Mouse (Mus musculus): ENCODE data around the gene Rasgef1c. TPM values are rescaled to one million over a fixed set of nuclear protein-coding genes. Genes with fewer than 3 reads are reported as not detected.

The Rasgef1c gene
- polyA plus RNA-seq (2016; fragmentation: Nextera tagmentation; extraction: Ambion mirVana), result 0.19 and 0.87 TPM in 2 replicates

- peak within 1 kb of the TSS; percentile 51; the same call in 1 of the 2 replicates for H3K27ac ChIP-seq (replicated peaks)
- H3K9me3 ChIP-seq, result peaks cover 6% of the 10 kb centered on the region; the same call in 1 of the 2 replicates
- H3K36me3 ChIP-seq (replicated peaks), result no peaks in the 10 kb centered on the region
- 3% methylated on average over 99 of the region's 99 CpGs for WGBS
- H3K27me3 ChIP-seq (replicated peaks; ENCODE audit: low read depth, poor library complexity, severe bottlenecking), result peaks cover 53% of the 10 kb centered on the region
- H3K4me1 ChIP-seq, result peaks cover 12% of the 10 kb centered on the region
- H3K4me3 ChIP-seq, result peak within 1 kb of the TSS; percentile 75
- peak; percentile 83 for DNase-seq (ENCODE audit: low spot score)
These were observed at the start of gene Rasgef1c for GRCm38 (mm10) chr11:49901659-49902458. Gene Rasgef1c, plus strand, starts transcription at chr11:49901835.

- H3K36me3 ChIP-seq (replicated peaks), result peaks cover 24% of the 10 kb centered on the region
- H3K27me3 ChIP-seq (replicated peaks; ENCODE audit: low read depth, poor library complexity, severe bottlenecking), result no peaks in the 10 kb centered on the region
- H3K4me3 ChIP-seq, result no peak overlapping the region
- no peak overlapping the region for H3K27ac ChIP-seq (replicated peaks)
- no peaks in the 10 kb centered on the region for H3K9me3 ChIP-seq
- WGBS, result 86% methylated on average over 5 of the region's 5 CpGs
- DNase-seq (ENCODE audit: low spot score), result no peak
- no peaks in the 10 kb centered on the region for H3K4me1 ChIP-seq
These were observed 46.5 kb upstream of the Rasgef1c start for GRCm38 (mm10) chr11:49855144-49855543.

DNA sequence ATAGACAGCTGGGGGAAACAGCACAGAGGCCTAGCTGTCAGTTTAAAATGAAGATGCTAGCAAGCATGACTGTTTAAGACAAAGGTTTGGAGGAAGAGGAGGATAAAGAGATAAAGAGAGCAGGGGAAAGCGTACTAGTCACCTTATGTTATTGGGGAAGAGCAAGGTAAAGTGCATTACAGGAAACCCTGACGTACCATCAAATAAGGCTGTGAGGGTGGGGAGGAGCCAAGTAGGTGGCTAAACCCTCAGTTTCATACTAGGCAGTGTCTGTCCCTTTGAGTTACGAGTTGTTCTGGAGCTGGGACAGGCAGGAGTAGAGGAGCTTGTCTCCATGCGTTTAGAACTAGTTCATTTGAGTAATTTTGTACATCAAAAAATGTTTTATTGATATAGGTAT lies 40.5 kb upstream of the Rasgef1c start:
- H3K27me3 ChIP-seq (replicated peaks; ENCODE audit: low read depth, poor library complexity, severe bottlenecking), result no peaks in the 10 kb centered on the region
- 89% methylated on average over 4 of the region's 4 CpGs for WGBS
- peaks cover 21% of the 10 kb centered on the region for H3K36me3 ChIP-seq (replicated peaks)
- H3K9me3 ChIP-seq, result no peaks in the 10 kb centered on the region
- no peaks in the 10 kb centered on the region for H3K4me1 ChIP-seq
- no peak for DNase-seq (ENCODE audit: low spot score)
- no peak overlapping the region for H3K4me3 ChIP-seq
- no peak overlapping the region for H3K27ac ChIP-seq (replicated peaks)

GRCm38 (mm10) chr11:49863926-49864325 lies 37.7 kb upstream of the Rasgef1c start:
- H3K4me3 ChIP-seq, result no peak overlapping the region
- no peak overlapping the region for H3K27ac ChIP-seq (replicated peaks)
- no peaks in the 10 kb centered on the region for H3K4me1 ChIP-seq
- peaks cover 25% of the 10 kb centered on the region for H3K36me3 ChIP-seq (replicated peaks)
- no peaks in the 10 kb centered on the region for H3K27me3 ChIP-seq (replicated peaks; ENCODE audit: low read depth, poor library complexity, severe bottlenecking)
- no peaks in the 10 kb centered on the region for H3K9me3 ChIP-seq
- no peak for DNase-seq (ENCODE audit: low spot score)

- Histone ChIP-seq H3K9me3 (no peaks in the 10 kb centered on the region), H3K36me3 (replicated peaks) (peaks cover 44% of the 10 kb centered on the region), H3K27me3 (replicated peaks; ENCODE audit: low read depth, poor library complexity, severe bottlenecking) (no peaks in the 10 kb centered on the region), H3K4me3 (no peak overlapping the region), H3K27ac (replicated peaks) (no peak overlapping the region), H3K4me1 (no peaks in the 10 kb centered on the region)
- no peak for DNase-seq (ENCODE audit: low spot score)
- 91% methylated on average over 5 of the region's 5 CpGs for WGBS
These were observed 34.3 kb upstream of the Rasgef1c start for GRCm38 (mm10) chr11:49867320-49867719.

- Histone ChIP-seq H3K27me3 (replicated peaks; ENCODE audit: low read depth, poor library complexity, severe bottlenecking) (no peaks in the 10 kb centered on the region), H3K9me3 (no peaks in the 10 kb centered on the region), H3K4me3 (no peak overlapping the region), H3K27ac (replicated peaks) (no peak overlapping the region), H3K4me1 (no peaks in the 10 kb centered on the region), H3K36me3 (replicated peaks) (peaks cover 55% of the 10 kb centered on the region)
- DNase-seq (ENCODE audit: low spot score), result peak; percentile 56
These were observed 31.9 kb upstream of the Rasgef1c start for GRCm38 (mm10) chr11:49869762-49870161.

- no peaks in the 10 kb centered on the region for H3K9me3 ChIP-seq
- no peak overlapping the region for H3K27ac ChIP-seq (replicated peaks)
- no peak overlapping the region for H3K4me3 ChIP-seq
- no peaks in the 10 kb centered on the region for H3K27me3 ChIP-seq (replicated peaks; ENCODE audit: low read depth, poor library complexity, severe bottlenecking)
- DNase-seq (ENCODE audit: low spot score), result peak; percentile 59
- H3K4me1 ChIP-seq, result no peaks in the 10 kb centered on the region
- 66% methylated on average over 6 of the region's 6 CpGs for WGBS
- peaks cover 57% of the 10 kb centered on the region for H3K36me3 ChIP-seq (replicated peaks)
These were observed 29.7 kb upstream of the Rasgef1c start for GRCm38 (mm10) chr11:49871914-49872313.

GRCm38 (mm10) chr11:49872779-49873178 lies 28.9 kb upstream of the Rasgef1c start:
- 92% methylated on average over 6 of the region's 6 CpGs for WGBS
- no peaks in the 10 kb centered on the region for H3K27me3 ChIP-seq (replicated peaks; ENCODE audit: low read depth, poor library complexity, severe bottlenecking)
- DNase-seq (ENCODE audit: low spot score), result no peak
- H3K4me1 ChIP-seq, result no peaks in the 10 kb centered on the region
- H3K36me3 ChIP-seq (replicated peaks), result peaks cover 55% of the 10 kb centered on the region
- no peaks in the 10 kb centered on the region for H3K9me3 ChIP-seq
- H3K27ac ChIP-seq (replicated peaks), result no peak overlapping the region
- no peak overlapping the region for H3K4me3 ChIP-seq

- H3K9me3 ChIP-seq, result no peaks in the 10 kb centered on the region
- H3K27ac ChIP-seq (replicated peaks), result no peak overlapping the region
- H3K4me3 ChIP-seq, result no peak overlapping the region
- H3K36me3 ChIP-seq (replicated peaks), result peaks cover 59% of the 10 kb centered on the region
- DNase-seq (ENCODE audit: low spot score), result no peak
- 92% methylated on average over 8 of the region's 8 CpGs for WGBS
- H3K4me1 ChIP-seq, result no peaks in the 10 kb centered on the region
- H3K27me3 ChIP-seq (replicated peaks; ENCODE audit: low read depth, poor library complexity, severe bottlenecking), result no peaks in the 10 kb centered on the region
These were observed 24.5 kb upstream of the Rasgef1c start for GRCm38 (mm10) chr11:49876948-49877817.

DNA sequence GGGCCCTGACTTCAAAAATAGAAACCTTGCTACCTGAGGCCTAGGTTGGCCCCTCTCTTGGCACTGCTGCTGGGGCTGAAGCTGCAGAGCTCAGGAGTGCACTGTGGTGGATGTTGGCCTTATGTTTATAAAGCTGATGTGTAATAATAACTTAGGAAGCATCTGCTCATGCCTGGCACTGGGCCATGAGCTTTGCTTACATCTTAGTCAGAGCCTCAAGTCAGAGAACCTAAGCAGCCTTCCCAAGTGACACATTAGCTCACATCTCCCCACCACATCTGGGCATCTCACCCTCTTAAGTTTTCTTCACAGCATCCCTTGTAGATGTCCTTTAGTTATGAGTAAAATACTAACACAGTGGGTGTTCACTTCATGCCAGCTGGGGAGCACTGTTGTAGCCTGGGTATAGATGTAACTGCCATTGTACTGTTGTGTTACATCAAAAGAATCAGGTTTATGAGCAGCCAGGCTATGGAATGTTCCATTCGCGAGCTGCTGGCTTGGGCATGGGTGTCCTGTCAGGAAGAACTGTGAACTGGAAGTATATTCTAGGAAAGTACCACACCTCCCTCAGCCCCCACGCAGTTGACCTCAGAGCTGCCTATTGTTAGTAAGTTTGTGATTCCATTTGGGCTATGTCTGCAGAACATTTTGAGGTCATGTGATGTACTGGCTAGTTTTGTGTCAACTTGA lies 21.5 kb upstream of the Rasgef1c start:
- Histone ChIP-seq H3K4me1 (no peaks in the 10 kb centered on the region), H3K27ac (replicated peaks) (no peak overlapping the region), H3K36me3 (replicated peaks) (peaks cover 55% of the 10 kb centered on the region), H3K9me3 (no peaks in the 10 kb centered on the region), H3K4me3 (no peak overlapping the region), H3K27me3 (replicated peaks; ENCODE audit: low read depth, poor library complexity, severe bottlenecking) (no peaks in the 10 kb centered on the region)
- 96% methylated on average over 3 of the region's 3 CpGs for WGBS
- DNase-seq (ENCODE audit: low spot score), result no peak

DNA sequence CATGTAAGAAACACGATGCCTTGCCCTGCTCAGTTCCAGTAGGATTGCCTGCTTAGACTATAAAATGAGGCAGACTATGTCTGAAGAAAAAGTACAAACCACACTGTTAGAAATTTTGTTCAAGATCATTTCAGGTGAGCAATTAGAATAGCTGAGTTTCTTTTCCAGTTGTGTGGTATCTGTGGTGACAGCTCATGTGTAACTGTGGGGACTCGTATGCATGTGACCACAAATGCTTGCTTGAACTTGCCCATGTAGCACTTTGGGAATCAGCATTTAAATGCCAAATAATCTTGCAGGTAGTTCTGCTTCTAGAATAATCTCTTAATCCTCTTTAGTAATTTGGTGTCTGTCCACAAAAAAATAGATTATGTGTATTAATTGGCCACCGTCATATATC lies 18.2 kb upstream of the Rasgef1c start:
- Histone ChIP-seq H3K4me1 (no peaks in the 10 kb centered on the region), H3K4me3 (no peak overlapping the region), H3K27me3 (replicated peaks; ENCODE audit: low read depth, poor library complexity, severe bottlenecking) (no peaks in the 10 kb centered on the region), H3K27ac (replicated peaks) (no peak overlapping the region), H3K9me3 (no peaks in the 10 kb centered on the region), H3K36me3 (replicated peaks) (peaks cover 44% of the 10 kb centered on the region)
- no peak for DNase-seq (ENCODE audit: low spot score)
- WGBS, result 91% methylated on average over 3 of the region's 3 CpGs

DNA sequence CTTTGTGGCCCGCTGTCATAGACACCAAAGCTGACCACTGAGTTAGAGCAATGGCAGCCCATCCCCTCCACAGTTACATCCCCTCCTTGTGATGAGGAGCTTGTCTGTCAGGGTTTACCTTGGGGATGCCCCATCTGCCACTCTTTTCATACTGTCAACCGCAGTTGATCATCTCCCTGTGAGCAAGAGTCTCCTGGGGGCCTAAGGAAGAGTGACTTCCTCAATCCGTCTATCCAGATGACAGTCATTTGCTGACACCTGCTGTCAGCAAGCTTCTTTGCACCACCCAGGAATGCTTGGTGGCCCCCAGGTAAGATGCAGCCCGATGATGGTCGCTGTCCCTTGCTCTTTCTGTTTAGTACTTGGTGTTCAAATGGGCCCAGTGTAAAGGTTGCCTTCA lies 13.2 kb upstream of the Rasgef1c start:
- H3K36me3 ChIP-seq (replicated peaks), result peaks cover 13% of the 10 kb centered on the region
- WGBS, result 82% methylated on average over 5 of the region's 5 CpGs
- no peak overlapping the region for H3K27ac ChIP-seq (replicated peaks)
- H3K27me3 ChIP-seq (replicated peaks; ENCODE audit: low read depth, poor library complexity, severe bottlenecking), result no peaks in the 10 kb centered on the region
- H3K9me3 ChIP-seq, result no peaks in the 10 kb centered on the region
- no peaks in the 10 kb centered on the region for H3K4me1 ChIP-seq
- no peak overlapping the region for H3K4me3 ChIP-seq
- DNase-seq (ENCODE audit: low spot score), result no peak
